Mouse (Mus musculus) adrenal gland, postnatal 25 days (tissue): ENCODE results near the gene Tppp. TPM values are rescaled to one million over a fixed set of nuclear protein-coding genes. Genes with fewer than 3 reads are reported as not detected.
"Not testable (repeated sequence)": the region's sequence is repeated elsewhere in the genome, so short reads cannot be mapped to it uniquely, and the experiment has no call there.

Experiments
- DNase-seq: peaks from one replicate; pipeline ENCODE4 v3.0.0; 2021; ENCODE audit warnings: mixed read lengths
- total RNA-seq: library from RNA; stranded (reverse); gene quantifications from 2 replicates; pipeline ENCODE4 v1.2.3, GENCODE M21; 2021

Tppp gene
- total RNA-seq, 1 experiment from 2014 or later = 6.9 TPM

DNA sequence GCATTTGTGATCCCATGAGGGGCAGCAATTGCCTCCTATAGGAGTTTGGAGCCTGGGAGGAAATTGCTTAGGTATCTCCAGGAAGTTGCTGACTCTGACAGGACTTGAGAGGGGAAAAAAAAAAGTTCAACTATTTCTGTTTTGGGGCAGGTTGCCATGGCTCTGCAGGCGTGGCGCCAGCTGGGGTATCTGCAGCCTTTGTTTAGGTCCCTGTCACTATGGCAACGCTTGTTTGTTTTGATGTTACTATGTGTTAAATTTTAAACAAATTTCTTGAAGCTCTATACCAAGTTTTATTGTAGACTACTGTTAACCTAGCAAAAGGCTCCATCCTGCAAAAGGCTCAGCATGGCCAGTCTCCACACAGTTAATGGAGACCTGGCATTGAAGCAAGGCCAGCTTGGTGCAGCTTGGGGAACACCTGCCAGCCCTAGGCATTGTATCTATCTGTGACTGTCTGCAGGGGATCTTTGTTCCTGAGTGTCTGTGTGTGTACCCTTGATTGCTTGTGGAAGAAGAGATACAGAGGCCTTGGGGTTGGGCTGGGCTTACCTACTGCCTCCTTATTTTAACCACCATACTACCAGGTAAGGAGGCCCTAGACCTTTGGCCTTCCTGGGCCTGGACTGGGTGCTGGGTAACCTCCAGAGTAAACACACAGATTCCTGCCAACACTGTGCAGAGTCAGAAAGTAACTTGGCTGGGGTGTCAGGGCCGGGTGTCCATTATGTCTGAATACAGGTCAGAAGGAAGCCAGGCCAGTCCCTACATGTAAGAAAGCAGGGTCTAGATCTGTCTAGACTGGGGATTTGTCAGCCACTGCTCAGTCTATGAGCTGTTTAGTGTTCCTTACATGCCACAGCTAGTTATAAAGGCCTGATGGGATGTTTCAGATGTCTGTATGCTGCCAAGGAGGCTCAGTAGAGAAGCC is 16.2 kb downstream of the Tppp start:
- DNase-seq = no peak

DNA sequence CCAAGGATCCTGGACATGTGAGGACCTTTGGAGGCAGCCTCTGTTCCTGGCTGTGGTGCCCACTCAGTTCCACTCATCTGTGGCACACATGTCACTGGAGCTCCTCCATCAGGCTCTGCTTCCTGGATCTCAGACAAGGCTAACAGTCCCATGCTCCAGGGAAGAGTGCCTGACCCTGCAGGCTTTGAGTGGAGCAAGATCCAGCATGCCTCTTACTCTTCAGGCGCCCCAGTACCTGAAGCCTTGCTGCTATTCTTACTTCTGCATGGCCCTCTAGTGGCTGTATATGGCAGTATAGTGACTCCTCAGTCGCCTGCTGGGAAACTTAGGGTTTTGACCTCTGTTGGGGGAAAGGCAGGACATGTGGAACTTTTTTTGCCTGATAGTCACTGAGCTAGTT is 17.0 kb downstream of the Tppp start:
- DNase-seq = no peak

GRCm38 (mm10) chr13:74028116-74028515 is 18.9 kb downstream of the Tppp start:
- no peak for DNase-seq

DNA sequence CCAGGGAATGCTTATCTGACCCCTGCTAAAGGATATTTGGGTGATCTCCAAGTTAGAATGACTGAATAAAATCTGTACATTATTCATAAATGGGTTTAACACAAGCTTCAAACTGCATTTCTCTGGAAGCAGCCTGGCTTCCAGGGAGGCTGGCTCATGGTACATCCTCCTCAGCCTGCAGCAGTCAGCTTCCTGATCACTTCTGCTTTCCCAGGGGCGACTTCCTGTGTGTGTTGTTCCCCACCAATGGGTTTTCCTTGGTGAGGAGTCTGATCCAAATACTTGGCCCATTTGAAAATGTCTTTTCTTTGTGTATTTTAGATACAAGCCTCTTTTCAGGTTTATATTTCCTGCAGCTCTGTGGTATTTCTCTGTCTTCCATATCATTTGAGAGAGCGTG is 19.8 kb downstream of the Tppp start:
- no peak for DNase-seq

- DNase-seq = peak; percentile 42
These were observed 21.5 kb downstream of the Tppp start for GRCm38 (mm10) chr13:74030691-74031090.

- DNase-seq = peak; percentile 26
These were observed 21.9 kb downstream of the Tppp start for GRCm38 (mm10) chr13:74031133-74031532.

- DNase-seq = no peak
These were observed 25.5 kb downstream of the Tppp start for GRCm38 (mm10) chr13:74034756-74035155.

DNA sequence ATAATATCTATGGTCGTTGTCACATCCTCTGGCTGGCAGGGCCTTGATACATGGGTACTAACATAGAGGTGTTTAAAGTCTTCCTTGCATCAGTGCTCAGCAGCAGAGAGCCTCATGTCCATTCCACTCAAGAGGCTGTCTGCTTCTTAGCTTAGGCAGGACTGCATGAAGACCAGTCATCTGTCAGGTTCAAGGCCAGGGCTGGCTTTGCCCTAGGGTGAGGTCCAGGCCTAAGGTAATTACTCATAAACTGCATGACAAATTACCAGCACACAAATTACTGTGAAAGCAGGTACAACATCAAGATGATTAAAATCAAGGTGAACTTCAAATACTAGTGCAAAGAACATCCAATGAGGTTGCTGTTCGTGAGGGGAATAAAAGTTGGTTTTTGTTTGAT is 26.6 kb downstream of the Tppp start:
- DNase-seq = peak; percentile 43

GRCm38 (mm10) chr13:74039926-74040325 is 30.7 kb downstream of the Tppp start:
- DNase-seq = no peak

DNA sequence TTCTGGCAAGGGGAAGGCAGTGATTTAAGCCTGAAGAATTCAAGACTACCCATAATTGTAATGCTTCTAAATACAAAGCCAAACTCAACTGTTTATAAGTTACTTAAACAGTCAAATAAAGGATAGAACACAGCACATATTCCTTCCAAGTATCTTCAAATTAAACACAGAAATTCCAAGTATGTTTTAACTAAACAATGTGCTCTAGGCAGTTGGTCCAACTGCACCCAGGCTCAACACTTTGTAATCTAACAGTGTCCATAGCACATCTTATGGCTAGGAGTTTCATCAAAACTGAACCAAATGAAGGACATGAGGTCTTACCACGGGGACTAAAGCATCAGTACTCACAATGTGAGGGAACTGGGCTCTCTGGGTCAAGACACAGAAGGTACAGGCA is 47.0 kb downstream of the Tppp start:
- no peak for DNase-seq

DNA sequence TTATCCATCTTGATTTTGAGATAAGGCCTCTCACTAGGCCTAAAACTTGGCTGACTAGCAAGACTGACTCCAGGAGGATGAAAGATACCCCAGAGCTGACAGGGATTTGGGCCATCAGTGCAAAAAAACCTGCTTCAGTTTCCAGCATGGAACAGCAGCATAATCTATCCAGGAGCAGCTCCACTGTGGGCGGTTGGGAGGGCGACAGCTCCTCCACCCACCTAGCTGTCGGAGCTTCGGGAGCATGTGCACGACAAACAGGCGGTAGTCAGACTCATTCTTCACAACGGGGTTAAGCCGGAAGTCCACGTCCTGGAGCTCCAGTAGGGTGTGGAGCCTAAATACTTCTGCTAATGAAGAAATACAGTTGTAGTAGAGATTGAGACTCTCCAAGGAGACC is 48.9 kb downstream of the Tppp start:
- DNase-seq = no peak

DNA sequence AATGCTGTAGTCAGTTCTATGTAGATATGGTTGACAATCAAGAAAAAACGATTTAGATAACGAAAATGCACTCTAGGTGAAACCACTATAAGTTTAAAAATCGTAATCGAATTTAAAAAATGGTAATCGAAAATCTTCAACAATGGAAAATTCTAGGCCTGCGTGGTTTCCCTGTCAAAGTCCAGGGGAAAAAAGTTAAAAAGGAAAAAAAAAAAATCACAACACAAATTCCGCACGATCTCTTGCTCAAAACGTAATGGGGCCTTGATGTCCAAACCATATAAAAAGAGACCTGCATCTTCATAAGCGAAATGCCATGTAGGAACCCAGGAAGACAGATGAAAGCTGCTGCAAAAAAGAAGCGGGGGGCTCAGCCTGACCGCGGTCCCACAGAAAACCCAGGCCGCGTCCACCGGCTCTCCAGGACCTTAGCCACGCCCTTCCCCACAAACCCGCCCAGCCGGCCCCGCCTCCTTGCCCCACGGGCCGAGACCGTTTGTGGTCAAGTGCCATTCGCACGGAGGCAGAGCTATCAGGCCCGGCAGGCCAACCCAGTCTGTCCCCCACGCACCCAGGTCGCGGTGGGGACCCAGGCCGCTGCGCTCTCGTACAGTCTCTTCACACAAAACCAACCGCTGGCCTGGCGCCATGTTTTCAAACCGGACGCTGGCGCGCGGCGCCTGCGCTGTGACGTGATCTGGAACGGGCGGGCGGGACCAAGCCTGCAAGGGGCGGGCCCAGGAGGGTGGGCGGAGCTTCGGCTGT is 52.6 kb downstream of the Tppp start, which contains the start of gene Cep72:
Gene Cep72, minus strand, starts transcription at position 687 of the 765 bp plus-strand sequence.
- peak; percentile 94 for DNase-seq

DNA sequence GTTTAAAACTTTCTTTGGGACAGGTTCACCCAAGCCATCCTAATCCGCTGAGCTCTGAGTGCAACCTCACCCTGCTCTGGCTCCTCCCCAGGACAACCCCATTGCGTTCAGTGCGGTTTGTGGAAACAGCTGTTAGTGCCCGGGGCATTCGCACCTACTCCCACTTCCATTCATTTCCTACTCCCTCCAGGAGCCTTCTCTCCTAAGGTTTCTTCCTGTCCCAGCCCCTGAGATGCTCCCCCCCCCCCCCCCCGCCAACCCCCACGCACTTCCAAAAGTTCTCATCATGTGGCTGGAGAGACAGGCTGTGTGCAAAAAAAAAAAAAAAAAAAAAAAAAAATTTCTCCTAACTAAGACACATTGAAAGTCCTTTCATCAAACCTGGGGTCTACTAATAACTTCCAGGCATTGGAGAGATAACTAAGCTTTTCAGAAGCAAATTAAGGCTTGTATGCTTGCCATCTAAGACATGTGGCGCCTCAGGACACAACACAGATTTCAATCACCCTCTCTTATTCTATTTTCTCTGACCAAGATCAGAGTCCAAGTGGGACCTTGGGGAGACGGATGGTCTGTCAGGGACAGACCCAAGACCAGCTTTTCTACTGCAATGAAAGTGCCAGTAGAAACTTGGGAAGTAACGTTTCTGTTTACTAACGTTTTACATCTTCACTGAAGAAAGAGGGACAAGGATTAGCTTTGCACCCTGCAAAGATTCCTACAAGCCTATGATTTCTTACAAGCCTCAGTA is 53.3 kb downstream of the Tppp start:
- DNase-seq = no peak

- no peak for DNase-seq
These were observed 54.3 kb downstream of the Tppp start for GRCm38 (mm10) chr13:74063340-74064050.

GRCm38 (mm10) chr13:74066576-74066975 is 57.4 kb downstream of the Tppp start:
- no peak for DNase-seq

DNA sequence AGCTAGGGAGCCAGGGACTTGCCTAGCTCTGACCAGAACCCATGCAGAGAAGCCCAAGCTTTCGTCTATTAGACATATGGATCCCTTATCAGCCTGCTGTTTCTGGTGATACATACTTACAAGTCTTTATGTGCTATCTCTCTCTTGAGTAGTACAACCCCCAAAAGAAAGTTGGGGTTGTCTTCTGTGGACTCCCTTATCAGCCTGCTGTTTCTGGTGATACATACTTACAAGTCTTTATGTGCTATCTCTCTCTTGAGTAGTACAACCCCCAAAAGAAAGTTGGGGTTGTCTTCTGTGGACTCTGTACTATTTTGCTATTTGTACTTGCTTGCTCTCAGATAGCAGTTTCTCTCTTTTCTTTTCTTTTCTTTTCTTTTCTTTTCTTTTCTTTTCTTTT is 62.0 kb downstream of the Tppp start:
- not testable (repeated sequence) for DNase-seq

DNA sequence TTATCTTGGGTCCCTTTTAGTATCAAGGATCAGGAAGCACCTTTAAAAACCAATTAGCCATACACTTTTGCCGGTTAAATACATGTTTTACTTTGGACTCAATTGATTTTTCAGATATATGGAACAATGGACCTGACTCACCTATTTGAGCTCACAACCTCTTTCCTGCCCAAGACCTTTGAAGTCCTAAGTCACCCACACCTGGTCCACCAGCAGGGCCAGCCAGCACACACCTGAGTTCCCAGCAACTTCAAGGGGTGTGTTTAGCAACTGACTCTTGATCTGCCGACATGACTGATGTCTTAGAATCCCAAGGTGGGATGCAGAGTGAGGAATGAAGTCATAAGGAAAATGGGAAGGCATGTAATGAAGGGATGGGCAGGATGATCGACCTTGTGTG is 62.5 kb downstream of the Tppp start:
- no peak for DNase-seq

GRCm38 (mm10) chr13:74073369-74073768 is 64.2 kb downstream of the Tppp start:
- no peak for DNase-seq
